Mouse (Mus musculus): ENCODE data around the gene Vmn1r59.

DNA sequence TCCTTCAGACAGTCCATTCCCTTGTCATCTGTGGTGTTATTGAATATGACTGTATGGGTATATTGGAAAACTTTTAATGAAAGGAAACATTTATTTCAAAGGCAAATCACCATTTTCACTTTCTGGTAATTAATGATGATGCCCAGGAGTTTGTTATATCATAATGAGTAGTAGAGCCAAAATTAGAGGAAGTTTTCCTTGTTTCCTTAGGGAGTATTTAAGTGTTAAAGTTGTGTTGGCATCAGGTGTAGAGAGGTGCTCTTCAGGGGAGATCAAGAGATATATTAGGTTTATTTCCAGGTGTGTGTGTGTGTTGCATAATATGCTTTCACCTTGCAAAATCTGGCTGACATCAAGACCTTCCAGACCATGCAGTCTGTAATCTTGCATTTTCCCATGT is at the start of gene Vmn1r59:
- TF ChIP-seq EP300 (IDR thresholded peaks at IDR 0.05; ENCODE audit: low read depth) = no peak
- TF ChIP-seq CTCF (IDR thresholded peaks at IDR 0.05; ENCODE audit: low read depth) = no peak

All from liver, embryonic 14.5 days (tissue).